Mouse (Mus musculus) lung, embryonic 14.5 days (tissue): Measurements from ENCODE around the gene A630001G21Rik. TPM values are rescaled to one million over a fixed set of nuclear protein-coding genes. Genes with fewer than 3 reads are reported as not detected.

ENCODE experiments used
- ATAC-seq: fragments of 200-750 bp; cut with Nextera tagmentation; 2 replicates; pipeline ENCODE4 v1.8.0; 2017; ENCODE audit warnings: mild to moderate bottlenecking, moderate TSS enrichment, moderate library complexity; ENCODE audit not compliant: insufficient read depth
- DNase-seq: peaks from one replicate; pipeline ENCODE4 v3.0.0-alpha.2; 2015
- H3K27ac ChIP-seq: fragments of 300-500 bp; sonication (generic); 2 replicates; pipeline ENCODE4 v1.5.1; 2014; ENCODE audit warnings: low read depth, mild to moderate bottlenecking, moderate library complexity
- H3K27me3 ChIP-seq: fragments of 300-500 bp; sonication (generic); 2 replicates; pipeline ENCODE4 v1.6.1; 2014; ENCODE audit warnings: low read length, control low read depth; ENCODE audit not compliant: insufficient read depth
- H3K36me3 ChIP-seq: fragments of 300-500 bp; sonication (generic); 2 replicates; pipeline ENCODE4 v1.6.1; 2014; ENCODE audit warnings: control low read depth; ENCODE audit not compliant: insufficient read depth
- H3K4me1 ChIP-seq: fragments of 300-500 bp; sonication (generic); 2 replicates; pipeline ENCODE4 v1.6.1; 2014; ENCODE audit warnings: antibody characterized with exemption, control low read depth; ENCODE audit not compliant: insufficient read depth
- H3K4me2 ChIP-seq: fragments of 300-500 bp; sonication (generic); 2 replicates; pipeline ENCODE4 v1.6.1; 2014; ENCODE audit warnings: mild to moderate bottlenecking
- H3K4me3 ChIP-seq: fragments of 300-500 bp; sonication (generic); 2 replicates; pipeline ENCODE4 v1.5.1; 2014; ENCODE audit warnings: low read depth, low read length
- H3K9ac ChIP-seq: fragments of 300-500 bp; sonication (generic); 2 replicates; pipeline ENCODE4 v1.6.1; 2014
- H3K9me3 ChIP-seq: fragments of 300-500 bp; sonication (generic); 2 replicates; pipeline ENCODE4 v1.6.1; 2016; ENCODE audit warnings: low read depth, low read length, control low read depth
- CTCF ChIP-seq: IDR thresholded peaks from 2 replicates; pipeline ENCODE4 v1.5.1; 2016; ENCODE audit warnings: antibody characterized with exemption, low read depth
- WGBS: fragments of 180-500 bp; shearing (Covaris S2); extraction: QIAGEN DNeasy Blood & Tissue Kit; methylation state at CpG from one replicate; pipeline ENCODE4 v1.1.7; 2014; 5-methylcytosine and 5-hydroxymethylcytosine counted together
- microRNA-seq: library from miRNA; unstranded; fragments of <30 nt; microRNA quantifications from one replicate; pipeline ENCODE4, GENCODE M21; 2016; ENCODE audit warnings: borderline number of aligned reads
- polyA plus RNA-seq: library from polyadenylated mRNA; unstranded; fragments of >200 nt; fragmentation: Nextera tagmentation; extraction: Ambion mirVana; gene quantifications from 2 replicates; pipeline ENCODE4 v1.2.1, GENCODE M21; 2014

Gene A630001G21Rik
- polyA plus RNA-seq, 1 experiment from 2014 or later, result 1.4 TPM

DNA sequence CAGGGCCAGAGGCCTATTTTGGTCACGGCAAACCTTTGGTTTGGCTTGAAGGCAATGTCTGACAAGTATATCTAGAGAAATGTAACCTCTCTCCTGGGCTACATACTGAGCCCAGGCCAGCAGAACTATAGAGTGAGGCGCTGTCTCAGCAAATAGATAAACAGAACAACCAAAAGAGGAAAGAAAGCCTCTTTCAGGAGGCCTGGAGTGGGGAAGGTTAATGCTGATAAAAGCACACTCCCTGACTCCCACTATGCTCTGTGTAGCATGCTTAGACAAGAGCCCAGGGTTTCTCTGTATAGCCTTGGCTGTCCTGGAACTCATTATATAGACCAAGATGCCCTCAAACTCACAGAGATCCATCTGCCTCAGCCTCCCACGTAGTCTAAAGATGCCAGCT is 85.2 kb downstream of the A630001G21Rik start:
- Histone ChIP-seq H3K27ac (no peak overlapping the region), H3K27me3 (no peaks in the 10 kb centered on the region), H3K4me2 (no peak overlapping the region), H3K4me1 (no peaks in the 10 kb centered on the region), H3K9ac (no peak overlapping the region), H3K36me3 (no peaks in the 10 kb centered on the region), H3K9me3 (no peaks in the 10 kb centered on the region), H3K4me3 (no peak overlapping the region)
- WGBS, result 57% methylated on average over 3 of the region's 3 CpGs
- ATAC-seq (no peak), DNase-seq (no peak)
- TF ChIP-seq CTCF, result no peak

- H3K36me3 ChIP-seq, result no peaks in the 10 kb centered on the region
- no peak overlapping the region for H3K27ac ChIP-seq
- no peaks in the 10 kb centered on the region for H3K27me3 ChIP-seq
- no peak overlapping the region for H3K4me3 ChIP-seq
- no peak for ATAC-seq
- TF ChIP-seq CTCF, result no peak
- DNase-seq, result no peak
- 67% methylated on average over 1 of the region's 1 CpGs for WGBS
- H3K4me2 ChIP-seq, result no peak overlapping the region
- no peaks in the 10 kb centered on the region for H3K9me3 ChIP-seq
- no peaks in the 10 kb centered on the region for H3K4me1 ChIP-seq
- H3K9ac ChIP-seq, result no peak overlapping the region
Measured at GRCm38 (mm10) chr1:85692281-85692680, 86.2 kb downstream of the A630001G21Rik start.

DNA sequence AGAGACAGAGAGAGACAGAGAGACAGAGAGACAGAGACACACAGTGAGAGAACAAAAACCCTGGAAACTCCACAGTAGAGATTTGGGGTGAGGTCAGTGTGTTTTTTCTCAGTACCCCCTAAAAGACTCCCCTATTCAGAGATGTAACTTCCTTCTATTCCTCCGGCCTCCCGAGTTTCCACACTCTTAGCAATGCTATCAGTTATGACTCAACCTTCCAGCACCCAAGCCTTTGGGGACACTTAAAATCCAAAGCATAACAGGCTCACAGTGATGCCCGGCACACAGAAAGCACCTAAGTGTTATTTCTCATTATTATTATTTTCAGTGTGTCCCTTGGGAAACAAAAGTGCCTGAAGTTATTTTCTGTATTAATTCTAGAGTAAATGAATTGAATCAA is 87.9 kb downstream of the A630001G21Rik start:
- H3K27ac ChIP-seq, result no peak overlapping the region
- no peak for DNase-seq
- TF ChIP-seq CTCF, result no peak
- no peak overlapping the region for H3K9ac ChIP-seq
- no peaks in the 10 kb centered on the region for H3K4me1 ChIP-seq
- no peak overlapping the region for H3K4me2 ChIP-seq
- H3K36me3 ChIP-seq, result no peaks in the 10 kb centered on the region
- no peak overlapping the region for H3K4me3 ChIP-seq
- no peaks in the 10 kb centered on the region for H3K9me3 ChIP-seq
- 74% methylated on average over 3 of the region's 3 CpGs for WGBS
- no peaks in the 10 kb centered on the region for H3K27me3 ChIP-seq
- no peak for ATAC-seq

DNA sequence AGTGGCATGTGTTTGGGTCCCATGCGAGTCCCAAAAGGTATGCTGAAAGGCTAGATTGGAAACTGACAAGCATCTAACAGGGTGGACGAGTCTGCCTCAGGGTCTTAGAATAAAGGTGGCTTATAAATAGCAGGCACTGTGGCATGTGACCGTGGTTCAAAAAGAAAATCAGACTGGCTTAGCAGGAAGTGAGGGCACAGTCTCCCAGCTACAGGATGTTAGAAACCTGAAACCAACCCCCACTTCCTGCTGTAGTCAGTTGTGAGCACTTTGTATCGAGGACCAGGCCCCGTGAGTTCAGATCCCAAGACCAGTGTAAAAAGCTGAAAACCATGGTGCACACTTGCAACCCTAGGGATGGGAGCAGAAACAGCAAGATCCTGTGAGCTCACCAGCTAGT is 91.1 kb downstream of the A630001G21Rik start:
- ATAC-seq, result no peak
- Histone ChIP-seq H3K4me1 (no peaks in the 10 kb centered on the region), H3K4me2 (no peak overlapping the region), H3K4me3 (no peak overlapping the region), H3K27ac (no peak overlapping the region), H3K36me3 (no peaks in the 10 kb centered on the region), H3K9me3 (no peaks in the 10 kb centered on the region), H3K27me3 (no peaks in the 10 kb centered on the region), H3K9ac (no peak overlapping the region)
- 51% methylated on average over 5 of the region's 5 CpGs for WGBS
- no peak for TF ChIP-seq CTCF
- no peak for DNase-seq

DNA sequence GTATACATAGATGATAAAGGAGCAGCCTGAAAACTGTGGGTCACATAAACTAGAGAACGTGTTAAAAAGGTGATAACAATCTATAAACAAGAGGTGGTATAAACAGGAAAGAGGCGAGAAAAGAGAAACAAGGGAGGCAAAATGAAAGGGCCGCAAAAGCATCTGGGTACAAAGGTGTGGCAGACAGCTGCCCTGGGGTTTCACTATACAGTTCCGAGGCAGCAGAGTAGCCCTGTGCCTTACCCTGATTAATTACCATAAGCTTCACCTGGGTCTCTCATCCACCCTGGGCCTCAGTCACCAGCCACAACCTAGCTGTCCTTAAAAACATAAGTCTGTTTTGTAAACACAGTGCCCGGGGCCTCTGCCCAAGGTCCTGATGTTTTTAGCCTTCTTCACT is 91.8 kb downstream of the A630001G21Rik start:
- no peak overlapping the region for H3K4me3 ChIP-seq
- no peaks in the 10 kb centered on the region for H3K36me3 ChIP-seq
- 46% methylated on average over 5 of the region's 5 CpGs for WGBS
- ATAC-seq (no peak), DNase-seq (no peak)
- no peaks in the 10 kb centered on the region for H3K4me1 ChIP-seq
- H3K27ac ChIP-seq, result no peak overlapping the region
- no peaks in the 10 kb centered on the region for H3K27me3 ChIP-seq
- no peak overlapping the region for H3K9ac ChIP-seq
- no peak overlapping the region for H3K4me2 ChIP-seq
- H3K9me3 ChIP-seq, result no peaks in the 10 kb centered on the region
- no peak for TF ChIP-seq CTCF

DNA sequence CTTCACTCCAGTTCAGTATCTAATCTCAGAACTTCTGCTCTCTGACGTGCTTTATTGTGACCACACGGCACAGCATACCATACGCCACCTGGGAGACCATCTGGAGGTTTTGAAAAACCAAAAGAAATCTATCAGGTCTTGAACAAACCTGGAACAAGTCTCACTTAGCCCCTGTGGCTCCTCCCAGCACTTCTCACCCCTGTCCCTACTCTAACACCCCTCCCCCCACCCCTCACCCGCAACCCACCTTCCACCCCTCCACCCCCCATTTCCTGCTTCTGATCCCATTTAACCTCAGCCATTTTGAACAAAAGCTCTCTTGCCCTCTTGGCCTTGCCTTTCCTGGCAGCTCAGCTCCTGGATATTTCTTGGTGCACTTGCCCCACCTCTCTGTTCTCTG is 98.2 kb downstream of the A630001G21Rik start:
- Histone ChIP-seq H3K9ac (no peak overlapping the region), H3K4me2 (no peak overlapping the region), H3K36me3 (no peaks in the 10 kb centered on the region), H3K27me3 (no peaks in the 10 kb centered on the region), H3K9me3 (no peaks in the 10 kb centered on the region), H3K4me3 (no peak overlapping the region), H3K4me1 (no peaks in the 10 kb centered on the region), H3K27ac (no peak overlapping the region)
- ATAC-seq, result no peak
- WGBS, result 36% methylated on average over 4 of the region's 4 CpGs
- no peak for TF ChIP-seq CTCF
- DNase-seq, result no peak

Small RNA genes within 50 kb of the gene (microRNA-seq; reads per million reads assigned to microRNA genes)
- gene Gm25472, result not detected
- gene Mir8096, result not detected

Other genes with a start within 250 kb of the A630001G21Rik start
- not detected in 2 replicates for gene G530012D18Rik, start 203.0 kb downstream of the A630001G21Rik start, polyA plus RNA-seq
- gene Sp110, start 179.8 kb downstream of the A630001G21Rik start, polyA plus RNA-seq, result 1.1 and 1.5 TPM in 2 replicates
- 0.70 and 1.2 TPM in 2 replicates for gene Sp140, start 178.3 kb downstream of the A630001G21Rik start, polyA plus RNA-seq
- gene Sp100, start 128.7 kb downstream of the A630001G21Rik start, polyA plus RNA-seq, result 1.4 TPM in 2 replicates
- gene Cab39, start 14.8 kb upstream of the A630001G21Rik start, polyA plus RNA-seq, result 47.0 and 49.3 TPM in 2 replicates
- gene Itm2c, start 115.6 kb upstream of the A630001G21Rik start, polyA plus RNA-seq, result 99.5 and 107 TPM in 2 replicates
- not detected in 2 replicates for gene 4933407L21Rik, start 149.8 kb upstream of the A630001G21Rik start, polyA plus RNA-seq
- gene Gpr55, start 182.4 kb upstream of the A630001G21Rik start, polyA plus RNA-seq, result not detected in 2 replicates
- not detected in 2 replicates for gene Spata3, start 238.2 kb upstream of the A630001G21Rik start, polyA plus RNA-seq